Mouse (Mus musculus) kidney, adult 2 months (tissue): ENCODE measurements at regions not wholly inside any gene's neighbourhood (a gene's known extent, or its start where the extent isn't known, plus 50 kb on each side); places are given as distances from the start of the nearest gene placed in this dataset.

Source experiments
- DNase-seq: peaks from one replicate; pipeline ENCODE4 v3.0.0; 2021
- H3K27ac ChIP-seq: fragments of 200-500 bp; 2 replicates; pipeline ENCODE4 v1.5.1; 2012; ENCODE audit warnings: low read depth, low read length, control low read depth, inconsistent platforms; ENCODE audit not compliant: insufficient read depth
- H3K27me3 ChIP-seq: fragments of 200-500 bp; replicated peaks from 2 replicates; pipeline ENCODE4 v1.6.1; 2012; ENCODE audit warnings: mild to moderate bottlenecking, moderate library complexity, low read length, inconsistent platforms; ENCODE audit not compliant: control insufficient read depth, insufficient read depth
- H3K36me3 ChIP-seq: fragments of 200-500 bp; 2 replicates; pipeline ENCODE4 v1.6.1; 2012; ENCODE audit warnings: mild to moderate bottlenecking, moderate library complexity, low read length, inconsistent platforms; ENCODE audit not compliant: control insufficient read depth, insufficient read depth
- H3K4me1 ChIP-seq: fragments of 200-500 bp; 2 replicates; pipeline ENCODE4 v1.6.1; 2011; ENCODE audit warnings: low read length; ENCODE audit not compliant: control insufficient read depth, insufficient read depth
- H3K4me3 ChIP-seq: fragments of 200-500 bp; 2 replicates; pipeline ENCODE4 v1.5.1; 2011; ENCODE audit warnings: mild to moderate bottlenecking, low read depth, low read length, control low read depth; ENCODE audit not compliant: insufficient read depth
- CTCF ChIP-seq: fragments of 200-500 bp; conservative IDR thresholded peaks from 2 replicates; pipeline ENCODE4 v1.5.1; 2011; ENCODE audit warnings: low read depth, mild to moderate bottlenecking, control low read depth, low read length, moderate library complexity, mixed read lengths; ENCODE audit not compliant: insufficient read depth, insufficient read length
- POLR2A ChIP-seq: fragments of 200-500 bp; IDR thresholded peaks from one replicate; pipeline ENCODE4 v1.6.1; 2011; ENCODE audit warnings: low read depth, low read length, control low read depth
- WGBS: fragments of 180-500 bp; shearing (Covaris S2); methylation state at CpG from one replicate; pipeline ENCODE4 v1.1.7; 2018; 5-methylcytosine and 5-hydroxymethylcytosine counted together

DNA sequence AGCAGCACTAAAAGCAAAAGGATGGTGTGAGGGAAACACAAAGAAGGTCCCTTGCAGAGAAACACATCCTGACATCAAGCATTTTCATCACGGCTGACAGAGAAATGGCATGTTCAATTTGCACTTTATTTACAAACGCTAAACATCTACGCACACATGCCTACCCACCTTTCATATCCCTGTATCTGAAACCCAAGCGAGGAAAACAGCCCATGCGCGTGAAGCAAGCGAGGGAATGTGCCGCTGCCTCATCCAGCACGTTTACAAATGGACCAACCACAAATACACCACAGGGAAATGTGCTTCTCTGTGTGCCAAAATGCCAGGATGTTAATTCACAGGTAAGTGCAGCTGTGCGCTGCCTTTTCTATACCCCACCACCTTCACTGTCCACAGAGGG lies 399.7 kb upstream of the Pou3f3 start:
- DNase-seq = no peak
- Histone ChIP-seq H3K4me3 (no peak overlapping the region), H3K27me3 (no peaks in the 10 kb centered on the region), H3K36me3 (no peaks in the 10 kb centered on the region), H3K4me1 (no peaks in the 10 kb centered on the region), H3K27ac (no peak overlapping the region)
- WGBS = 70% methylated on average over 10 of the region's 10 CpGs
- TF ChIP-seq CTCF (no peak), POLR2A (no peak)

DNA sequence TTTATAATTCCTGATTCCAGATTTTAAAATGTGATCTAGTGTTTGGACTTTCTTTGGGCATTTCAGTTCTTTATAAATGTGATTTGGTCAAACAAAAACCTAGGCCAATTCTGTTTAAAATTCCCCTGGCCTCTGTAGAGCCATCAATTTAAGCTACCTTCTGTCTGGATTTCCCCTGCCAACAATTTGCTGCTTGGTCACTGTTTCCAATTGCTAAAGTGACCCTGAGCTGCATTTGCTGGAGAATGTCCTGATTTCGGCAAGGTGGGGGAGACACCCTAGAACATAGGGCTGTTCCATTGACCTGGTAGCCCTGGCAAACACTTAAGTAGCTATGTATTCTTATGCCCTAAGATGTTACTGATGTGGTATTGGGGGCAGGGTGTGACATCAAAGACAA lies 386.3 kb upstream of the Pou3f3 start:
- H3K4me1 ChIP-seq = no peaks in the 10 kb centered on the region
- DNase-seq = no peak
- H3K4me3 ChIP-seq = no peak overlapping the region
- no peaks in the 10 kb centered on the region for H3K36me3 ChIP-seq
- H3K27me3 ChIP-seq = no peaks in the 10 kb centered on the region
- TF ChIP-seq POLR2A (no peak), CTCF (no peak)
- no peak overlapping the region for H3K27ac ChIP-seq
- 67% methylated on average over 1 of the region's 1 CpGs for WGBS

- no peaks in the 10 kb centered on the region for H3K36me3 ChIP-seq
- TF ChIP-seq POLR2A (no peak), CTCF (no peak)
- 65% methylated on average over 4 of the region's 4 CpGs for WGBS
- no peak overlapping the region for H3K4me3 ChIP-seq
- no peak for DNase-seq
- H3K27ac ChIP-seq = no peak overlapping the region
- H3K27me3 ChIP-seq = no peaks in the 10 kb centered on the region
- no peaks in the 10 kb centered on the region for H3K4me1 ChIP-seq
Observed at GRCm38 (mm10) chr1:42313494-42313893, 382.1 kb upstream of the Pou3f3 start.

- Histone ChIP-seq H3K27me3 (no peaks in the 10 kb centered on the region), H3K36me3 (no peaks in the 10 kb centered on the region), H3K4me1 (no peaks in the 10 kb centered on the region), H3K4me3 (no peak overlapping the region), H3K27ac (no peak overlapping the region)
- TF ChIP-seq POLR2A = no peak
- no peak for TF ChIP-seq CTCF
- WGBS = 65% methylated on average over 4 of the region's 4 CpGs
- no peak for DNase-seq
Observed at GRCm38 (mm10) chr1:42351884-42352283, 343.7 kb upstream of the Pou3f3 start.

DNA sequence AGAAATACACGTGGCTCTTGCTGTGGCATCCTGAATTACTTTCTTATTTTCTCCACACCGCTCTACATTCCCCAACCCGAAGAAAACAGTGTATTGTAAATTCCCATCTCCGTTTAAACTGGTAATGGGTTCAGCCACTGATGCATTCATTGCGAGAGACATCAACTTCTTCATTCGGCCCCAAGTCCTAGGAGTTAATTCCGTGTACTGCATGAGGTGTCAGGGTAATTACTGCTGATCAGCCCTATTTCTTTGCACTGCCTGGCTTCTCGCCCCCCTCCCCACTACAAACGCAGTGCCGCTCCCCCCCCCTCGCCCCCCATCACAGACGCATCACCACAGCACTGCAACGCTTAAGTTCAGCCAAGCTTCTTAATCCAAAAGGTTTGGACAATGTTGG lies 343.2 kb upstream of the Pou3f3 start:
- TF ChIP-seq POLR2A (no peak), CTCF (no peak)

DNA sequence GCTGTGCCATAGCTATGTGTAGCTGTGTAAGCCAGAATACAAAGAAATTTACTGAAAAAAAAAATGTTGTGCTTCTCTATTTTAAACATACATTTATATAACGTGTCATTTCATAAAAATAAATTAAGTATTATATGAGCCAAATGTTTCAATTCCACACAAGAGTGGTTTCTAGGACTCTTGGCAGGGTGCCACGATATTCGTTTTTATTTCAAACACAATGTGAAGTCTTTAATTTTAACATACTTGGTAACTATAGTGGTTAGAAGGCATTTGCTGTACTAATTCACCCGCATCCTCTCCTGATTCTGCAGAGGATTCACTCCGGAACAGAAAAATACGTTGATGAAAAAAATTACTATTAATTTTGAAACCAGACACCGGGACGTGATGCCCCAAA lies 342.5 kb upstream of the Pou3f3 start:
- WGBS = 71% methylated on average over 8 of the region's 8 CpGs
- Histone ChIP-seq H3K27me3 (no peaks in the 10 kb centered on the region), H3K36me3 (no peaks in the 10 kb centered on the region), H3K4me1 (no peaks in the 10 kb centered on the region), H3K27ac (no peak overlapping the region), H3K4me3 (no peak overlapping the region)
- DNase-seq = no peak
- TF ChIP-seq CTCF = no peak
- no peak for TF ChIP-seq POLR2A

More for the DNA sequence above, 343.2 kb upstream of the Pou3f3 start:
- DNase-seq = no peak
- Histone ChIP-seq H3K27me3 (no peaks in the 10 kb centered on the region), H3K27ac (no peak overlapping the region), H3K36me3 (no peaks in the 10 kb centered on the region), H3K4me1 (no peaks in the 10 kb centered on the region), H3K4me3 (no peak overlapping the region)
- 46% methylated on average over 13 of the region's 13 CpGs for WGBS

GRCm38 (mm10) chr1:42354020-42354419 lies 341.5 kb upstream of the Pou3f3 start:
- WGBS = 92% methylated on average over 6 of the region's 6 CpGs
- Histone ChIP-seq H3K27ac (no peak overlapping the region), H3K4me3 (no peak overlapping the region), H3K36me3 (no peaks in the 10 kb centered on the region), H3K27me3 (no peaks in the 10 kb centered on the region), H3K4me1 (no peaks in the 10 kb centered on the region)
- no peak for TF ChIP-seq CTCF
- no peak for TF ChIP-seq POLR2A
- no peak for DNase-seq

GRCm38 (mm10) chr1:42362438-42362837 lies 333.1 kb upstream of the Pou3f3 start:
- no peak overlapping the region for H3K4me3 ChIP-seq
- H3K27ac ChIP-seq = no peak overlapping the region
- no peak for DNase-seq
- TF ChIP-seq POLR2A (no peak), CTCF (no peak)
- H3K36me3 ChIP-seq = no peaks in the 10 kb centered on the region
- no peaks in the 10 kb centered on the region for H3K4me1 ChIP-seq
- H3K27me3 ChIP-seq = no peaks in the 10 kb centered on the region
- WGBS = 58% methylated on average over 3 of the region's 3 CpGs
